Mouse (Mus musculus) CD4-positive naive resting alpha-beta T cell, adult 57 days (primary cell): ENCODE results near the gene Rps16. TPM values are rescaled to one million over a fixed set of nuclear protein-coding genes. Genes with fewer than 3 reads are reported as not detected.

Experiments
- total RNA-seq: library from RNA; stranded (reverse); gene quantifications from one replicate; pipeline ENCODE4 v1.2.4, GENCODE M21; 2023

Gene Rps16
- total RNA-seq = 5,484 TPM

DNA sequence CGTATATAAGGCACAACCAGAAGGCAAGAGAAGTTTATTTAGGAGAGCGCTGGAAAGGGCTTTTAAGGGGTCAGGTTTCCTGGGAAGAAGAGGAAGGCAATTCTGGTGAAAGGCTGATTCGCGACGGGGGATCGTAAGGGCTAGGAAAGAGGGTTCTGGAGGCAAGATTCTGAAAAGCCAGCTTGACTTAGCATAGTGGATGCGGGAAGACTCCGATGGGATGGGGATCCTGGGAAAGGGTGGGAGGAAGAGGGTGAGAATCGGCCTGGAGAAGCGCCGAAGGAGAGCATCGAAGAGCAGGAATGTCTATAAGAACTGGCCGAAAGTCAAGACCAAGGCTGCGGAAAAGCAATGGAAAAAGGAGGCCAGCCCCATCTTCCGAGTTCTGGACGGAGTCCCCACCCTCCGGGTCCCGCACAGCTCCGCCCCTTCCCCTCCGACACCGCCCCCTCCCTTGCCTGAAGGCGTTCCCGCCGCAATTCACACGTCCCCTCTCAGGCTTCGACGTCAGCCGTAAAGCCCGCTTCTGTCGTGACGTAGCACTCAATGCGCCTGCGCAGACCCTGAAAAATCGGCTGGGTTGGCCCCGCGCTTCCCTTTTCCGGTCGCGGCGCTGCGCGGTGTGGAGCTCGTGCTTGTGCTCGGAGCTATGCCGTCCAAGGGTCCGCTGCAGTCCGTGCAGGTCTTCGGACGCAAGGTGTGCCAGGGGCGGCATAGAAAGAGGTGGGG lies at the start of gene Rps16:
TSS of gene Rps16 (plus strand) at position 498 of the 729 bp plus-strand sequence.

DNA sequence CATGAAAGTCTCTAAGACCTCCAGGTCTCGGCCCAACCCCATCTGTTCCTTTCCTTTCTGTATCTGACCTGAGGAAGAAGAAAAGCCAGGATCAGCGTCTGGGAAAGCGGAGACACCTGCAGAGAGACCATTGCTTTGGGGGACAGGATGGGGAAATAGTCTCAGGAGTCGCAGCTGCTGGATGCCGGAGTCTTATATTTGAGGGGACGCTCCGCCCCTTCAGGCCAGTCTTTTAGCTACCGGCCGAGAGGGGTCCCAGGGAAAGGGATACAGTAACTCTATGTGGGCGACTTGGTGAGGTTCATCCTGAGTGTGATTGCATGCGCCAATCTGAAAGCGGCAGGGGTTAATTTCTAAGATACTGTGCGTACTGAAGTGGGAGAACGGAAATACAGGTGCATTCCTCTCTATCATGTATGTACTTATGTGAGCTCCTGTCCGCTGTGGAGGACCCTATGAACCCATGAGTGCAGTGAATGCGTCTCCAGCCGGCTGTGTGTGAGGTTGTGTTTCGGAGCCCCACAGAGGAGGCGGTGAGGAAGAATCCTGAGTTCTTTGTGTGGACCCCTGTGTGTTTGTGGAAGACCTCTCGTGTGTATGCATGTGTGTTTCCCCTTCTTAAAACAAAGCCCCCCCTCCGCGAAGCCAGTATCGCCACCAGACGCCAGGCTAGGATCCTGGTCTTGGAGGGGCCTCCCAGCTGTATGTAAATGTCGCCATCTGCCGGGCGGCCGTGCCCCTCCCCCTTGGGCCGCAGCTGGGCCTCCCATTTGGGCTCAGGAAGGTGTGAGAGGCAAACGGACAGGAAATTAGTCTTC lies 48.6 kb upstream of the Rps16 start, which contains the start of gene Dll3:
TSS of gene Dll3 (minus strand) at position 623 of the 818 bp plus-strand sequence.

GRCm38 (mm10) chr7:28311926-28312543 lies 38.4 kb upstream of the Rps16 start, which contains the start of gene Timm50:
TSS of gene Timm50 (minus strand) at chr7:28312072.

GRCm38 (mm10) chr7:28338108-28338998 lies 12.1 kb upstream of the Rps16 start, which contains the start of gene Supt5:
TSS of gene Supt5 (minus strand) at chr7:28338746.

DNA sequence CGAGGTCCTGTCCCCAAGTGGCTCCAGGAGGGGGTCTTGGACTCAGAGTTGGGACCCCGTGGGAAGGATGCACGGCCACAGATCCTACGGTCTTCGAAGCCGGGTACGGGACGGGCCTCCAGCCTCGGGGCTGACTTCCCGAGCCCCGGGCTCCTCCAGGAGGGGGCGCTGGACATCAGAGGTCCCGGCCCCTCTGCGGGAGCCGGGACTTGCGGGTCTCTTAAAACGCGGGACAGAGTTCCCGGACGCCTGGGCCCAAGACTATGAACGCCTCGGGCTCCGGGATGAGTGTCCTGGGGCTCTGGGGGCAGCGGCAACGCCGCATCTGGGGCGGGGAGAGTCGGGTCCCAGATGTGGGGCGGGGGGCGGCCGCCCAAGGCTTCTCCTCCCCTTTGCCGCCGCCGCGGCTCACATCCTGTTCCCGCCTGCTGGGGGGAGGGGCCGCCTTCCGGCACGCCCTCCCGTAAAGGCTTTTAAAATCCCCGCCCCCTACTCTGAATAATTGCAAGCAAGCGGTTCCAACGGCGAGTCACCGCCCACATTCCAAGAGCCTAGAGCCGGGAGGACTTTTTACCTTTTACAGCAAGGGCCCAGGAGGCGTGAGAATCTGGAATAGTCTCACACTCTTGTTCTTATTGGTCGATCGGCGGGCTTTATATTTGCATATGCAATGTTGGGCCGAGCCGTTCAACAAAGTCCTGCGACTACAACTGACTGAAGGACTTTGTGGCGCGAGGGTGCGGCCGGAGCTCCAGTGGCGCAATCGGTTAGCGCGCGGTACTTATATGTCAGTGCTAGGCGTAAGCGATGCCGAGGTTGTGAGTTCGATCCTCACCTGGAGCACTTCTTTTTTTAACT lies 22.0 kb downstream of the Rps16 start, which contains the start of gene Plekhg2:
TSS of gene Plekhg2 (minus strand) at position 349 of the 858 bp plus-strand sequence.

DNA sequence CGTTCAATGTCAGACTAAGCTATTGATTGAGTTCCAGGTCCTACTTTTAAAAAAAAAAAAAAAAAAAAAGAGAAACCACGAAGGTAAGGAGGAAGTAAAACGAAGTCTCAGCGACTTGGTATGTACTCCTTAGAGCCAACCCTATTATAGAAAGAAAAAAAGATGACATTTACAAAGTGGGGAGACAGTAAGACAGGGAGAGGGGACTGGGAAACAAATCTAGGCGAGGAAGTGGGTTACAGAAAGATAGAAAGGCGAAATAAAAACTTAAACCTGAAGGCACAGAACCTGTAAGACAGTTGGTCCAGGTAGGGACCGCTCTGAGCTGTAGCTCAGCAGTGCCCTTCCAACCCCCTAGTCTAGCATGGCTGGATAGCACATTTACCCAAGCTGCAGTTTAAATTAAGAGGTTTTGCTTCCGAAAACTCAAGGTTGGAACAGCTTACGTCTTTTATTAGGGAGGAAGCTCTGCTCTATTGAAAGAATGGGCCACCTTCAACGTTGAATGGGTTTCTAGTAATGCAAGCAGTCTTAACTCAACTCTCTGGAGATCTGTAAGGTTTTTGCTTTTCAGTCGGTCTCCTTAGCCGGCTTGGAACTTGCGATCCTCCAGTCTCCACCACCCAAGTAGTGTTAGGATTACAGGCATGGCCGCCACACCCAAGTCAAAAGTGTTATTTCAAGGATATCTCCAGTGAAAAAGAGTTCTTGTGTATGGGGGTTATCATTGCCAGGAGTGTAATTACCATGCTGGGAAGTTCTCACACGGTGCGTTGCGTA lies 30.0 kb downstream of the Rps16 start, which contains the start of gene Zfp36:
TSS of gene Zfp36 (minus strand) at position 17 of the 780 bp plus-strand sequence.

DNA sequence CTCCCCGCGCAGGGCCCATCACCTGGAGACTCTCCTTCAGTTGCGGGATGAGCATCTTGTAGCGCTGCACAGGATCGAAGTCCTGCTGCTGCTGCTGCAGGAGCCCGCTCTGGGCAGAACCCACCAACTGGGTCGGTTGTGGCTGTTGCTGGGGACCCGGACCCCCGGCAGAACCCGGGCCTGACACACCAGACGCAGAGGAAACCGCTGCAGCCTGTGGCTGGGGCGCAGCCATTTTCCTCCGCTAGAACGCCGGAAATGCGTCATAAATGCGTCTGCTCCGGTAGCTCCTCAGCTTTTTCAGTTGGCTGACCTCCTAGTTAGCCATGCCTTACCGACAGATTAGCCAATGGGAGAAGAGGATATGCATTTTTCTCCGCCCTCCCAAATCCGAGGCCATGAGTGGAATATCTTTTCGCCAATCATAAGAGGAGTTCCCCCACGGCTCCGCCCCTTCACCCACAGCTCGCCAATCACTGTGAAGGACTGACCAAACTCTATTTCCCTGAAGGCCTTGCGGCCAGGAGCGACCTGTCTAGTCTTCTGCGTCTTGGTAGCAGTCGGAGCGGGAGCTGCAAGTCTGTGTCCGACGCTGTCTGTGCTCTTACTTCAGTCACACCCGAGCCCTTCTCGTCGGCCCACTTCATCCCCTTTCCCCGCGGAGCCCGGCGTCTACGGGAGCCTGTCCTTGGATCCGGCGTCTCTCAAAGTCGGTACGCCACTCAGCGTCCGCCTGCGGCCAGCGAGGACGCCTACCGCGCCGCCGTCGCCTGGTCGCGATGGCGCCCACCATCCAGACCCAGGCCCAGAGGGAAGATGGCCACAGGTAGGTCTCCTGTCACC lies 42.2 kb downstream of the Rps16 start, which contains the start of the genes Med29 and Paf1:
TSS of gene Med29 (minus strand) at position 280 of the 843 bp plus-strand sequence.
TSS of gene Paf1 (plus strand) at position 523 of the 843 bp plus-strand sequence.

Other genes starting within 250 kb of the Rps16 start
- gene 9530053A07Rik, start 221.2 kb upstream of the Rps16 start, total RNA-seq = not detected
- gene Fbl, start 180.9 kb upstream of the Rps16 start, total RNA-seq = 183 TPM
- gene Dyrk1b, start 171.2 kb upstream of the Rps16 start, total RNA-seq = 16.9 TPM
- 9.9 TPM for gene Eid2, start 82.8 kb upstream of the Rps16 start, total RNA-seq
- 5.5 TPM for gene Eid2b, start 72.9 kb upstream of the Rps16 start, total RNA-seq
- not detected for gene Selenov, start 59.5 kb upstream of the Rps16 start, total RNA-seq
- gene Dll3, start 48.4 kb upstream of the Rps16 start, total RNA-seq = not detected
- 32.5 TPM for gene Timm50, start 38.6 kb upstream of the Rps16 start, total RNA-seq
- 190 TPM for gene Supt5, start 11.9 kb upstream of the Rps16 start, total RNA-seq
- 207 TPM for gene Plekhg2, start 21.9 kb downstream of the Rps16 start, total RNA-seq
- gene Zfp36, start 29.6 kb downstream of the Rps16 start, total RNA-seq = 442 TPM
- gene Med29, start 42.1 kb downstream of the Rps16 start, total RNA-seq = 14.8 TPM
- 154 TPM for gene Paf1, start 42.3 kb downstream of the Rps16 start, total RNA-seq
- gene Gmfg, start 86.8 kb downstream of the Rps16 start, total RNA-seq = 312 TPM
- gene Lrfn1, start 101.3 kb downstream of the Rps16 start, total RNA-seq = 6.7 TPM
- gene Ifnl2, start 159.8 kb downstream of the Rps16 start, total RNA-seq = not detected
- gene Ifnl3, start 172.2 kb downstream of the Rps16 start, total RNA-seq = not detected
- not detected for gene Sycn, start 190.2 kb downstream of the Rps16 start, total RNA-seq
- 0.38 TPM for gene Nccrp1, start 196.6 kb downstream of the Rps16 start, total RNA-seq
- gene Samd4b, start 247.5 kb downstream of the Rps16 start, total RNA-seq = 45.7 TPM
- gene Pak4, start 247.5 kb downstream of the Rps16 start, total RNA-seq = 8.9 TPM